Mouse (Mus musculus) forebrain, embryonic 13.5 days (tissue): ENCODE data around the gene Spata2. TPM values are rescaled to one million over a fixed set of nuclear protein-coding genes. Genes with fewer than 3 reads are reported as not detected.

Experiments used
- ATAC-seq: fragments of 200-750 bp; cut with Nextera tagmentation; 2 replicates; pipeline ENCODE4 v1.8.0; 2017
- H3K27ac ChIP-seq: fragments of 300-500 bp; sonication (generic); 2 replicates; pipeline ENCODE4 v1.5.1; 2015; ENCODE audit warnings: inconsistent platforms, mild to moderate bottlenecking, moderate library complexity
- H3K27me3 ChIP-seq: fragments of 300-500 bp; sonication (generic); 2 replicates; pipeline ENCODE4 v1.6.1; 2015; ENCODE audit warnings: mild to moderate bottlenecking, inconsistent platforms
- H3K36me3 ChIP-seq: fragments of 300-500 bp; sonication (generic); 2 replicates; pipeline ENCODE4 v1.6.1; 2015; ENCODE audit warnings: mild to moderate bottlenecking, inconsistent platforms; ENCODE audit not compliant: poor library complexity, severe bottlenecking
- H3K4me1 ChIP-seq: fragments of 300-500 bp; sonication (generic); 2 replicates; pipeline ENCODE4 v1.6.1; 2015; ENCODE audit warnings: inconsistent platforms
- H3K4me2 ChIP-seq: fragments of 300-500 bp; sonication (generic); 2 replicates; pipeline ENCODE4 v1.6.1; 2015; ENCODE audit warnings: inconsistent platforms, mild to moderate bottlenecking, moderate library complexity
- H3K4me3 ChIP-seq: fragments of 300-500 bp; sonication (generic); 2 replicates; pipeline ENCODE4 v1.5.1; 2015; ENCODE audit warnings: mild to moderate bottlenecking, inconsistent platforms
- H3K9ac ChIP-seq: fragments of 300-500 bp; sonication (generic); 2 replicates; pipeline ENCODE4 v1.6.1; 2015; ENCODE audit warnings: mild to moderate bottlenecking, inconsistent platforms
- H3K9me3 ChIP-seq: fragments of 300-500 bp; sonication (generic); replicated peaks from 2 replicates; pipeline ENCODE4 v1.6.1; 2016; ENCODE audit warnings: inconsistent platforms
- WGBS: fragments of 180-500 bp; shearing (Covaris S2); methylation state at CpG from one replicate; pipeline ENCODE4 v1.1.7; 2015; 5-methylcytosine and 5-hydroxymethylcytosine counted together
- polyA plus RNA-seq: library from polyadenylated mRNA; unstranded; fragments of >200 nt; fragmentation: Nextera tagmentation; extraction: Ambion mirVana; gene quantifications from 2 replicates; pipeline ENCODE4 v1.2.1, GENCODE M21; 2015

The Spata2 gene
- polyA plus RNA-seq, 1 experiment from 2014 or later: 21.3 TPM

DNA sequence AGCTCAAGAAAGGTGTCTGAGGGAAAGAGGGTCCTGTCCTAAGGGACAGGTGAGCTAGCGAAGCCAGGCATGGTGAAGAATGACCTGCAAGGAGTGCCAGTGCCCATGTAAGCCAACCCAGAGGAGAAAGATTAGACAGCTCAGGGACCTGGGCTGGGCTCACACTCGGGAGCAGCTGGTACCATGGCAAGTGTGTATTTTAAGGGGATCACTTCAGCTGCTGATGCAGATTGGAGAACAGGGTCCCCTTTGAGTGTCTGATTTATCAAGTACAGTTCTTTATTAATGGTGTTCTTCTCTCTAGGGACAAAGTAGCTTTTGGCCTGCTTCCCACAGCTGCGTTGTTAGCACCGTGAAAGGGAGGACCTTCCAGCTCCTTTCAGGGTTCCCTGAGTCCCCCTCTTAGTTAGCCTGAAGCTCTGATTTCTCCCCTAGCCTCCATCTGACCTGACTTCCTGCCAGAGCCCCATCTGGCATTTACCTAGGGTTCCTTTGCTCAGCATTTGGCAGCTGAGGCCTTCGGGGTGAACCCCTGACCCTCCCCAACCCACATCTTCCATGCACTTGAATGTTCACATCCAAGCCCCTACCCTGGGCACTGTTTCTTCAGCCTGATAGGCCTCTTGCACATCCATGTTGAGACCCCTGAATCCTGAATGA is 36.2 kb downstream of the Spata2 start:
- Histone ChIP-seq H3K9ac (0 out of 2 replicates have a peak overlapping the region, but pooled peaks have one; percentile 23), H3K36me3 (peaks cover 86% of the 10 kb centered on the region), H3K4me3 (no peak overlapping the region), H3K27ac (peak overlapping the region; percentile 27; the same call in 1 of the 2 replicates), H3K4me2 (no peak overlapping the region), H3K9me3 (no peaks in the 10 kb centered on the region), H3K4me1 (no peaks in the 10 kb centered on the region), H3K27me3 (no peaks in the 10 kb centered on the region)
- WGBS: 86% methylated on average over 5 of the region's 5 CpGs
- ATAC-seq: no peak

DNA sequence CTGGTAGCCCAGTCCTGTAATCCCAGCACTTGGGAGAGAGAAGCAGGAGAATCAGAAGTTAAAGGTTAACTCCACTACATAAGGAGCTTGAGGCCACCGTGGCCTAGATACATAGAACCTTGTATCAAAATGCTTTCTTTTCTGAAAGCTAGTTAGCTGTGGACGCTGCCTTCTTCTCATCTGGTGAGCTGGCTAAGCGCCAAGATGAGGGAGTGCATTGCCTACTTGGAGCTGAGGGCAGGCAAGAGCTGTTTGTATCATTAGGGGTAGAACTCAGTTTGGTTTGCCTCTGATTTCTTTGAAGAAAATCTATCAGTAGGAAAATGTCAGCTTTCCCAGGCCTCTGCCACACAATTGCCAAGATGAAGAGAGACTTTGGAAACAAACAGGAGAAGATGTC is 38.9 kb downstream of the Spata2 start:
- peaks cover 86% of the 10 kb centered on the region for H3K36me3 ChIP-seq
- H3K4me2 ChIP-seq: no peak overlapping the region
- no peak overlapping the region for H3K9ac ChIP-seq
- no peak for ATAC-seq
- H3K27ac ChIP-seq: no peak overlapping the region; the same call in 1 of the 2 replicates
- no peaks in the 10 kb centered on the region for H3K4me1 ChIP-seq
- no peaks in the 10 kb centered on the region for H3K27me3 ChIP-seq
- H3K9me3 ChIP-seq: no peaks in the 10 kb centered on the region
- WGBS: 76% methylated on average over 3 of the region's 3 CpGs
- no peak overlapping the region for H3K4me3 ChIP-seq

DNA sequence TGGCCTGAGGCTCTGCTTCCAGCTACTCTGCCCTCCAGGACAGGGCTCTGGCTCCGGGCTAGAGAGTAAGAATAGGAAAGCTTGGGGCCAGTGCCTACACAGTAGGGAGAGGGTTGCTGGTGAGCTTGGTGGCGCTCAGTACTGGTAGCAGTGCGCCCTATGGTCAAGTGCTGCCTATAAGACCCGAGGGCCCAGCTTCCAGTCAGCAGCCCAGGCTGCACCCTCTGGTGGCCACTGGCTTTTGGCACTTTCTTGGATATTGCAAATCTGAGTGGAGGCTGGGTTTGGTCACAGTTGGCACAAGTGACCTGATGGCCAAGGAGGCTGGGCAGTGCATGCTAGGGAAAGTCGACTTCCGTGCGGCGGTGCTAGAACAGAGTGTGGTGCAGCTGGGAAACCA is 42.0 kb downstream of the Spata2 start:
- H3K27ac ChIP-seq: no peak overlapping the region
- H3K36me3 ChIP-seq: peaks cover 81% of the 10 kb centered on the region
- H3K4me1 ChIP-seq: no peaks in the 10 kb centered on the region
- no peak for ATAC-seq
- no peak overlapping the region for H3K4me3 ChIP-seq
- H3K4me2 ChIP-seq: no peak overlapping the region
- no peaks in the 10 kb centered on the region for H3K27me3 ChIP-seq
- H3K9ac ChIP-seq: no peak overlapping the region
- WGBS: 86% methylated on average over 8 of the region's 8 CpGs
- no peaks in the 10 kb centered on the region for H3K9me3 ChIP-seq

DNA sequence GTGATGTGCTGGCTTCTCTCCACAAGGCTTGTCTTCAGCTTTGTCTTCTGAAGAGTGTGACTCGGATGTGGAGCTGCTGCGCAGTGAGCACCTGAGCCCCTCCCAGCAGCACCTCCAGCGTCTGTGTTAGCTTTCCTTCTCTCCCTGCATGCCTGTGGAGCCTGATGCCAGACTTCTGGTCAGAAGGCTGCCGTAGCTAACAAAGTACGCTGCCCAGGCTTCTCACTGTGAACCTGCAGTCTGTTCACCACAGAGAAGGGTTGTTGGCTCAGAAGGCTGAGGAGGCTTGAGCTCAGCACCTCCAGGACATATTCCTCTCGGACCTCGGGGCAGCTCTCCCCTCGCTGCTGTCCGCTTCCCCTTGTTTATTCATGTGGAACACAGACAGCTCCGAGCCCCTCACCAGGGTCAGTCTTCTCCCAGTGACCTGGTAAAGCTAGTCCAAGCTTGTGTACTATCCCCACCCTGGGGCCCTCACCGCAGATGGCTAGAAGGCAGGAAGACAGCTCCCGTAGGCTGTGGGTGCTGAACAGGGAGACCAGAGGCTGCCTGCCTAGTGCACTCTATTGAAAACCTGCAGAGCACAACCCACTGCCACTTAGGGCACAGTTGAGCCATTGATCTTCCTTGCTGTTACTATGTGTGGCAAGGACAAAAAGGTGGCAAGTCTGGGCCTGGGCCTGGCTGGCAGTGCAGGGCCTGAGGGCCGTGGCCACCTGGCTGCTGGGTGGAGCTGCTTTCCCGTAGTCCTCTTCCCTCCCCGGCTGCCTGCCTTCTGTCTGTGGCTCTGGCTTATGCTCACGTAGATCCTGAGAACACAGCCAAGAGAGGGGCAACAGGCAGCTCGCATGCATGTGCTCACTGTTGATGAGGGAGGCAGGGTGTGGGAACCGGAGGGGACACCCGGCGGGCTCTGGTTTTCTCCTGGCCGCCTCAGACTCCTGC is 43.1 kb downstream of the Spata2 start:
- H3K4me1 ChIP-seq: no peaks in the 10 kb centered on the region
- WGBS: 91% methylated on average over 21 of the region's 21 CpGs
- H3K27ac ChIP-seq: no peak overlapping the region
- ATAC-seq: no peak
- no peaks in the 10 kb centered on the region for H3K9me3 ChIP-seq
- H3K27me3 ChIP-seq: no peaks in the 10 kb centered on the region
- H3K4me3 ChIP-seq: no peak overlapping the region
- H3K4me2 ChIP-seq: no peak overlapping the region
- peaks cover 81% of the 10 kb centered on the region for H3K36me3 ChIP-seq
- no peak overlapping the region for H3K9ac ChIP-seq

DNA sequence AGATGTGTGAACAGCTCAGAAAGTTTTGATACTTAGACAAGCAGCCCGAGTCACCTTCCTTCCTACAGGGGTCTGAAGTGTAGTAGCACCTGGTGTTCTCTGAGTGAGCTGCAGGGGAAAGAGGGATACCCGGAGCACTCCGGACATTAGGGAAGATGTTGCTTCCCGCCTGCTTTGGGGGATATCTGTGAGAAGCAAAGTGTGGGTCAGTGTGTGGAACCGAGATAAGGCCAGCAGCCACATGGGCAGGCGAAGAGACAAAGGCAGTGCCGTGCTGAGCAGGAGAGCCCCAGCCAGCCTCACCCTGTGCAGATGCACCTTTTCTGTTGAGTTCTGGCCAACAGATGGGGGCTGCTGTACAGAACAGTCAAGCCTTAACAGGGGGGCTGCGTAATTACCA is 45.1 kb downstream of the Spata2 start:
- no peak overlapping the region for H3K9ac ChIP-seq
- H3K27me3 ChIP-seq: no peaks in the 10 kb centered on the region
- no peak for ATAC-seq
- peaks cover 77% of the 10 kb centered on the region for H3K36me3 ChIP-seq
- no peaks in the 10 kb centered on the region for H3K4me1 ChIP-seq
- H3K4me2 ChIP-seq: no peak overlapping the region
- H3K27ac ChIP-seq: no peak overlapping the region
- H3K4me3 ChIP-seq: no peak overlapping the region
- WGBS: 93% methylated on average over 8 of the region's 8 CpGs
- H3K9me3 ChIP-seq: no peaks in the 10 kb centered on the region

DNA sequence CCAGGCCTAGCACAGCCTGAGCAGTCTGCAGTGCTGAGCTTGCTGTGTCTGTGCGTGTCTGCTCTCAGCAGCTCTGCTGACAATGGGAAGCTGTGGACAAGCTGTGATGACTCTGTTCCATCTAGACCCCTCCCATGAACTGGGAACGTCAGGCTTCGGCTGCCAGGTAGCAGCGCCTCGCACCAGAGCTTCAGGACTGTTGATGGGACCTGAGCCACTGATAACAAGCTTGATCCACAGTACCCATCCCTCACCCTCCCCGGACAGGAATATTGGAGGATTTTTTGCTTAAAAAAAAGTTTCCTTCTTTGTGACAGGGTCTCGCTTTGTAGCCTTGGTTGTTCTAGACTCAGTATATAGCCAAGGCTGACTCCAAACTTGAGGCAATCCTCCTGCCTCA is 45.5 kb downstream of the Spata2 start:
- Histone ChIP-seq H3K36me3 (peaks cover 79% of the 10 kb centered on the region), H3K9me3 (no peaks in the 10 kb centered on the region), H3K4me3 (no peak overlapping the region), H3K9ac (no peak overlapping the region), H3K27ac (no peak overlapping the region), H3K4me2 (no peak overlapping the region), H3K4me1 (no peaks in the 10 kb centered on the region), H3K27me3 (no peaks in the 10 kb centered on the region)
- 93% methylated on average over 7 of the region's 7 CpGs for WGBS
- ATAC-seq: no peak

DNA sequence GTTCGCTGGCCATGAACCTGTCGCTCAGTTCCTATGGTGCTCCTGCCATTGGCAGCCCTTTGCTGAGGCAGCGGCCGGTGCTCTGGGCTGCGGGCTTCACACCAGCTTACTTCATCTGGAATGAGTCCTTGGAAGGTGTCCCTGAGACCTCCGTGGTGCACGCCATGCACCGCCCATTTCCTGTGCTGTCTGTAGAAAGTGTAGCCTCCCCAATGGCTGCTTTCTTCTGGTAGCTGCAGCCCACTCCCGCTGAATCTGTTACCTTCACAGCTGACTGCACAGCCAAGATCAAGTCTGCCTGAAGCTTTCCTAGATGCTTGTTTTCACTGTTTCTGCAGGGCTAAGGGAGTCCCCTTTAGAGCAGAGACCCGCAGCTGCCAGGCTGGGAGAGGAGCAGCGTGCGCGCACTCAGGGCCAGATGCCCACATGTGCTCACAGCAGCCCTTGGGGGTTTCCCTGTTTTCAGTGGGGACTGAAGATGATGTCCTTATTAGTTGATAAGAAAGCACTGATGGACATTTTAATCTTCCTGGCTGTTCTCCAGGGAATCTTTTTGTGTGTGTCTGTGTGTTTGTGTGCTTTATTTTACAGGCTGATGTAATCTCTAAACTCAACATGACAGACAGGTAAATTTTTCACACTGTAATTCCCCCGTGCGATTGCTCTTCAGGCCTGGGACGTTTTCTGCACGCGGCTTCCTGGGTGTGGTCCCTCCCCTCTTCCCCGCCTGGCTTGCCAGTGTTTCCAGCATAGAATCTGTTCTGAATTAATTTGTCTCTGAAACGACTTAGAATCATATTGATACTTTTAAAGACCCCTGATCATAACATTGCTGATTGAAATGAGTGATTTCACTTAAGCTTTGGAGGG is 46.5 kb downstream of the Spata2 start:
- no peak for ATAC-seq

DNA sequence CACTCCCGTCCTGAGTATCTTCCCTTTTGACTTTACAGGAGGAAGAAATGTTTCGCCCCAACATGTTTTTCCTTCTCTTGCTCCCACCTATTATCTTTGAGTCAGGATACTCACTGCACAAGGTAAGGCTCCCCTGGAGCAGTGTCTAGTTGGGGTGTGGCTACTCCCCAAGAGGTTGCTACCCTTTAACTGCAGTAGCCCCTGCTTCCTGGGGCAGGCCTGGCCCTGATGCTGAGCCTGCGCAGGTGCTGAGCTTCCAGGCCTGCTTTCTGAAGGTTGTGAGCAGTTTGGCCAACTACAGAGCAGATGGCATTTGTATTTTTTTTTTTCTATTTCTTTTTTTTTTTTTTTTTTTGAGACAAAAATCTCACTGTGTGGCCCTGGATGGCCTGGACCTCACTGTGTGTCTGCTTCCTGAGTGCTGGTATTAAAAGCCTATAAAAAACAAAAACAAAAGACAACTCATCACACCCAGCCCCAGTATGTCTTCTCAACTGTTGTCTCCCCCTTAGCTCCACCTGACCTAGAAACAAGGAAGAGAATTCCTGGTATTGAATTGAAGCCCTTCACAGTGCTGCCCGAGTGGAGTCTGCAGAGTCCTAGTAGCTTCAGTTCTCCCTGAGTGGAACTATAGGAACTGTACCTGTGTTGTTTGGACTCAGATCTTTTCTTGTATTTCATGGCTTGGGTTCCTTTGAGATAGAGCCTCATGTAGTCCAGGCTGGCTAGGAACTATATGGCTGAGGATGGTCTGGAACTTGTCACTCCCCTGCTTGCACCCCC is 49.1 kb downstream of the Spata2 start:
- Histone ChIP-seq H3K27ac (no peak overlapping the region), H3K36me3 (peaks cover 86% of the 10 kb centered on the region), H3K4me2 (no peak overlapping the region), H3K27me3 (no peaks in the 10 kb centered on the region), H3K4me3 (no peak overlapping the region), H3K9me3 (no peaks in the 10 kb centered on the region), H3K9ac (no peak overlapping the region), H3K4me1 (no peaks in the 10 kb centered on the region)
- 95% methylated on average over 4 of the region's 4 CpGs for WGBS
- ATAC-seq: no peak

More for the DNA sequence above, 46.5 kb downstream of the Spata2 start:
- Histone ChIP-seq H3K27me3 (no peaks in the 10 kb centered on the region), H3K9me3 (no peaks in the 10 kb centered on the region), H3K36me3 (peaks cover 80% of the 10 kb centered on the region), H3K4me1 (no peaks in the 10 kb centered on the region), H3K4me3 (no peak overlapping the region), H3K4me2 (no peak overlapping the region), H3K9ac (peak overlapping the region; percentile 22; the same call in 1 of the 2 replicates), H3K27ac (no peak overlapping the region)
- 89% methylated on average over 20 of the region's 20 CpGs for WGBS

DNA sequence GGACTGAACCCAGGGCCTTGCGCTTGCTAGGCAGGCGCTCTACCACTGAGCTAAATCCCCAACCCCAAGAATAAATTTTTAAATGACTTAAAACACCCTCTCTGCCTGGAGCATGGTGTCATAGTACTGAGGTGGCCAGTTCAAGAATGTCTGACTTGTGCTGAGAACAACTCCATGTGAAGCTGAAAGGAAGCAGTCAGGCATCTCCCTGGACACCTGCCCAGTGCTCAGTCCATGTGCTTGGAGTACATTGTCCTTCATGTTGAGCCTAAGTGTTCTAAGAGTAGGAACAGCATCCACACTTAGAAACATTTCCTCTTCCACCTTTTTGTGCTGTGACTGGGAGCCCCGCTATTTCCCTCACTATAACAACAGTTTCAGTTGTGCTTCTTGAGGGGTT is 53.3 kb downstream of the Spata2 start:
- Histone ChIP-seq H3K27me3 (no peaks in the 10 kb centered on the region), H3K27ac (no peak overlapping the region), H3K4me2 (no peak overlapping the region), H3K9me3 (no peaks in the 10 kb centered on the region), H3K4me3 (no peak overlapping the region), H3K4me1 (no peaks in the 10 kb centered on the region), H3K36me3 (peaks cover 80% of the 10 kb centered on the region), H3K9ac (no peak overlapping the region)
- no peak for ATAC-seq
- 97% methylated on average over 3 of the region's 3 CpGs for WGBS

DNA sequence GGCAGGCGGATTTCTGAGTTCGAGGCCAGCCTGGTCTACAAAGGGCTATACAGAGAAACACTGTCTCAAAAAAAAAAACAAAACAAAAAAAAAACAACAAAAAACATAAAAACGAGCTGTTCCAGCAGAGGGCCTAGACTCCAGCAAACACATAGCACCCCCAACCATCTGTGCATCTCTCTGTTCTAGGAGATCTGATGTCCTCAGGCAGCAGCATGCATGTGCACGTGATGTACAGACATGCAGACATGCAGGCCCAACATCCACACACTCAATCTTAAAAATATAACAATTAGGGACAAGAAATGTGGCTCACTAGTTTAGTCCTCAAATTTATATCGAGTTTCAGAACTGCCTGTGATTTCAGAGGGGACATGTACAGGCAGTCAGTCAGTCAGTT is 56.3 kb downstream of the Spata2 start:
- 86% methylated on average over 5 of the region's 5 CpGs for WGBS
- Histone ChIP-seq H3K4me2 (no peak overlapping the region), H3K36me3 (peaks cover 72% of the 10 kb centered on the region)

DNA sequence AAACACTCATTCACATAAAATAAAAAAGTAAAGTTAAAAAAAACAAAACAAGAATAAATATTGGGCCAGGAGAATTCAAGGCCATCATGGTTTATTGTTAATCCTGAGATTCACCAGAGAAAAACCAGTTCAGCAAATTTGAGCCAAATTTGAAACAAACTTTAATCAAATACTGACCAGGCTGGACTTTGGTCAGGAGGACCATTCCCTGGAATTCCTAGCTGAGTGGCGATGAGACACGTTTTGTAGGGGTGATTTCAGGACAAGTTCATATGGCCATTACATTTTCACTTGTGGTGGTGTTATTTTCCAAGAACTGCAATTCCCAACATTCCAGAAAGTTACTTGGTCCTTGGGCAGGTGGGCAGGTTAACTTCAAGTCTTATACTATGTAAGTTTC is 57.1 kb downstream of the Spata2 start:
- Histone ChIP-seq H3K4me1 (no peaks in the 10 kb centered on the region), H3K4me2 (no peak overlapping the region), H3K36me3 (peaks cover 65% of the 10 kb centered on the region), H3K27me3 (no peaks in the 10 kb centered on the region), H3K9ac (no peak overlapping the region), H3K9me3 (no peaks in the 10 kb centered on the region), H3K27ac (no peak overlapping the region), H3K4me3 (no peak overlapping the region)
- 97% methylated on average over 2 of the region's 2 CpGs for WGBS
- no peak for ATAC-seq

More for the DNA sequence above, 56.3 kb downstream of the Spata2 start:
- Histone ChIP-seq H3K9me3 (no peaks in the 10 kb centered on the region), H3K27me3 (no peaks in the 10 kb centered on the region), H3K4me1 (no peaks in the 10 kb centered on the region), H3K27ac (no peak overlapping the region), H3K4me3 (no peak overlapping the region), H3K9ac (no peak overlapping the region)
- no peak for ATAC-seq
